Mouse (Mus musculus) small intestine, adult 2 months (tissue): ENCODE data around the gene Dzip1. TPM values are rescaled to one million over a fixed set of nuclear protein-coding genes. Genes with fewer than 3 reads are reported as not detected.

ENCODE experiments used
- H3K27ac ChIP-seq: fragments of 200-500 bp; 2 replicates; pipeline ENCODE4 v1.5.1; 2012; ENCODE audit warnings: low read depth, low read length, control low read depth, inconsistent platforms; ENCODE audit not compliant: insufficient read depth
- H3K27me3 ChIP-seq: fragments of 200-500 bp; 2 replicates; pipeline ENCODE4 v1.6.1; 2012; ENCODE audit warnings: mild to moderate bottlenecking, moderate library complexity, low read length, inconsistent platforms; ENCODE audit not compliant: control insufficient read depth, insufficient read depth
- H3K36me3 ChIP-seq: fragments of 200-500 bp; 2 replicates; pipeline ENCODE4 v1.6.1; 2012; ENCODE audit warnings: mild to moderate bottlenecking, low read length, control low read depth, inconsistent platforms; ENCODE audit not compliant: control insufficient read depth, insufficient read depth
- H3K4me1 ChIP-seq: fragments of 200-500 bp; 2 replicates; pipeline ENCODE4 v1.6.1; 2012; ENCODE audit warnings: low read length, inconsistent platforms, mixed read lengths; ENCODE audit not compliant: control insufficient read depth, insufficient read depth, insufficient read length
- H3K4me3 ChIP-seq: fragments of 200-500 bp; 2 replicates; pipeline ENCODE4 v1.5.1; 2012; ENCODE audit warnings: low read depth, mild to moderate bottlenecking, control low read depth, inconsistent platforms, low read length, moderate library complexity
- CTCF ChIP-seq: fragments of 200-500 bp; IDR thresholded peaks from 2 replicates; pipeline ENCODE4 v1.5.1; 2012; ENCODE audit warnings: low read depth, mild to moderate bottlenecking, control low read depth, inconsistent platforms, low read length, moderate library complexity, mixed read lengths; ENCODE audit not compliant: insufficient replicate concordance, insufficient read length; ENCODE audit errors: extremely low read depth
- POLR2A ChIP-seq: fragments of 200-500 bp; IDR thresholded peaks from 2 replicates; pipeline ENCODE4 v1.6.1; 2012; ENCODE audit warnings: low read depth, mild to moderate bottlenecking, control low read depth, inconsistent platforms, low read length, moderate library complexity
- WGBS: fragments of 180-500 bp; shearing (Covaris S2); methylation state at CpG from one replicate; pipeline ENCODE4 v1.1.7; 2018; 5-methylcytosine and 5-hydroxymethylcytosine counted together
- polyA plus RNA-seq: library from polyadenylated mRNA; depleted of rRNA; stranded (reverse); fragments of >200 nt; gene quantifications from 2 replicates; pipeline ENCODE4 v1.2.3, GENCODE M21; 2012

Dzip1 gene
- polyA plus RNA-seq, 1 experiment = 2.3 TPM

DNA sequence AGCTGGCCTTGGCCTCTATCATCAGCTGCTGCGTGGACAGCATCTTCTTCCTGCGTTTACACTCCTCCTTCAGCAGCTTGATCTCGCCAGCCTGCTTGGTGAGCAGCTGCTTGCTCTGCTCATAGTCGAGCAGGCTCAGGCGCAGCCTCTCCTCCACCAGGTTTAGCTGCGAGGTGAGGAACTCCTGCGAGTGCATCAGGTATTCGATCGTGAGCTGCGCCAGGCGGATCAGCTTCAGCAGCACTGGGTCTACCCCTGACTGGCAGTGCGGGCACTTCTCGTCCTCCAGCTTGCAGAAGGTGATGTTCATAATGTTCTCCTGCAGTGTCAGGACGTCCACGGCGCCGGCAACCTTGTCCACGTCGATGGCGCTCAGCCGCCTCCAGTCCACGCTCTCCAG is 3.0 kb downstream of the Dzip1 start:
- Histone ChIP-seq H3K27me3 (peaks cover 30% of the 10 kb centered on the region), H3K36me3 (no peaks in the 10 kb centered on the region), H3K4me3 (peak overlapping the region; percentile 47), H3K4me1 (peaks cover 14% of the 10 kb centered on the region), H3K27ac (no peak overlapping the region)
- TF ChIP-seq CTCF (no peak), POLR2A (no peak)
- WGBS = 36% methylated on average over 22 of the region's 22 CpGs

- TF ChIP-seq POLR2A = no peak
- no peak for TF ChIP-seq CTCF
- Histone ChIP-seq H3K4me1 (peaks cover 14% of the 10 kb centered on the region), H3K36me3 (no peaks in the 10 kb centered on the region), H3K27ac (no peak overlapping the region), H3K27me3 (peaks cover 30% of the 10 kb centered on the region), H3K4me3 (no peak overlapping the region)
- 31% methylated on average over 7 of the region's 7 CpGs for WGBS
Observed at GRCm38 (mm10) chr14:118920654-118921053, 4.6 kb downstream of the Dzip1 start.

GRCm38 (mm10) chr14:118919025-118919424 is 6.2 kb downstream of the Dzip1 start:
- TF ChIP-seq CTCF (no peak), POLR2A (no peak)
- WGBS = 54% methylated on average over 8 of the region's 8 CpGs
- H3K4me1 ChIP-seq = peaks cover 9% of the 10 kb centered on the region
- no peaks in the 10 kb centered on the region for H3K36me3 ChIP-seq
- H3K4me3 ChIP-seq = no peak overlapping the region
- peaks cover 18% of the 10 kb centered on the region for H3K27me3 ChIP-seq
- no peak overlapping the region for H3K27ac ChIP-seq

DNA sequence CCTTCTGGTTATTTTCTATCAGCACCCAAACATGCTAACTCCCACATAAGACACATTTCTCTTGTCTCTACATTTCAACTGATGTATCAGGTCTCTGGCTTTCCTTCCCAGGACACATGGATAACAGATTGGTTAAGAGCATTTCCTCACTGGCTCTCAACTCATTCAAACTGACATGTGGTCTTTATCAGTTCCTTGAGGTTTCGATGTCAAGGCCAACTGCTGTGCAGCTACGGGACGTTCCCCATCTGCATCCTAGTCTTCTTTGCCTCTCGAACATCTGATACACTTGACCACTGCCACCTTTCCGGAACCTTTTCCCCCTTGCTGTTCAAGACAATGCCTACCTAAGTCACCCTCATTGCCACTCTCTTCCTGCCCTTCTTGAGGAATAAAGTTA is 11.6 kb downstream of the Dzip1 start:
- H3K4me1 ChIP-seq = no peaks in the 10 kb centered on the region
- no peak overlapping the region for H3K4me3 ChIP-seq
- H3K27me3 ChIP-seq = no peaks in the 10 kb centered on the region
- no peak overlapping the region for H3K27ac ChIP-seq
- H3K36me3 ChIP-seq = no peaks in the 10 kb centered on the region
- 79% methylated on average over 5 of the region's 5 CpGs for WGBS
- TF ChIP-seq POLR2A = no peak

GRCm38 (mm10) chr14:118911521-118911920 is 13.7 kb downstream of the Dzip1 start:
- WGBS = 90% methylated on average over 6 of the region's 6 CpGs

GRCm38 (mm10) chr14:118910332-118911222 is 14.7 kb downstream of the Dzip1 start:
- Histone ChIP-seq H3K4me3 (peak overlapping the region; percentile 43), H3K27ac (peak overlapping the region; percentile 29; the same call in 1 of the 2 replicates)
- TF ChIP-seq CTCF (peak; percentile 60; the same call in 1 of the 2 replicates), POLR2A (no peak)

More at GRCm38 (mm10) chr14:118911521-118911920, 13.7 kb downstream of the Dzip1 start:
- H3K27me3 ChIP-seq = no peaks in the 10 kb centered on the region
- H3K4me1 ChIP-seq = no peaks in the 10 kb centered on the region
- H3K36me3 ChIP-seq = no peaks in the 10 kb centered on the region
- H3K27ac ChIP-seq = no peak overlapping the region
- TF ChIP-seq POLR2A (no peak), CTCF (no peak)
- H3K4me3 ChIP-seq = no peak overlapping the region

DNA sequence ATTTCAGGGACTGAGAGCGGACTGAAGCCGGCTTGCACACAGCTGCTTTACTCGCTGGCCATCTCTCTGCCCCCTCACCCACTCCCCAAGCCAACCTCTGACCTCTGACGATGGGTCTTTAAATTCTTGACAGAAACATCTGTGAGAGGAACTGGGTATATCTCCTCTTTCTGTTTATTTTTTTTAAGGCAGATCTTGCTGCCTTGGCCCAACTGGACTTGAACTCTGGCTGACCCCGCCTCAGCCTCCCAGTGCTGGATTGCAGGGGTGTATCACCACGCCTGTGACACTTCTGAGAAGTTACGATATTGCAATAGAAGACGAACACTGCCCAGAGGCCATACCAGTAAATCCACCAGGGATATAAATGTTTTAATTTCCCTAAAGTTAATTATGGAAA is 15.4 kb downstream of the Dzip1 start:
- Histone ChIP-seq H3K27me3 (no peaks in the 10 kb centered on the region), H3K36me3 (no peaks in the 10 kb centered on the region), H3K27ac (no peak overlapping the region), H3K4me1 (no peaks in the 10 kb centered on the region), H3K4me3 (no peak overlapping the region)
- WGBS = 62% methylated on average over 8 of the region's 8 CpGs
- TF ChIP-seq CTCF (no peak), POLR2A (no peak)

More at GRCm38 (mm10) chr14:118910332-118911222, 14.7 kb downstream of the Dzip1 start:
- Histone ChIP-seq H3K4me1 (no peaks in the 10 kb centered on the region), H3K27me3 (no peaks in the 10 kb centered on the region), H3K36me3 (no peaks in the 10 kb centered on the region)
- WGBS = 40% methylated on average over 29 of the region's 29 CpGs
